Mouse (Mus musculus) hematopoietic stem cell, adult 5-6 weeks (primary cell): Measurements from ENCODE around the gene Gm44805. TPM values are rescaled to one million over a fixed set of nuclear protein-coding genes. Genes with fewer than 3 reads are reported as not detected.

Experiments used
- ATAC-seq, 2 experiments: fragments of 125-278 bp in 1 of 2; replicated peaks in 1 of 2; 2 replicates each; pipeline ENCODE4 v1.8.0; 2016 to 2017; ENCODE audit warnings: inconsistent platforms in 2 of 2, mild to moderate bottlenecking in 2 of 2, moderate number of reproducible peaks in 2 of 2, low read depth in 1 of 2, moderate TSS enrichment in 1 of 2; ENCODE audit not compliant: low FRiP score in 2 of 2, poor library complexity in 2 of 2, severe bottlenecking in 2 of 2, insufficient read depth in 1 of 2, low TSS enrichment in 1 of 2
- total RNA-seq: library from RNA; stranded (forward); fragments of 172-1452, 232-1000 nt; gene quantifications from 2 replicates; pipeline ENCODE4 v1.2.3, GENCODE M21; 2017

Gene Gm44805
- total RNA-seq, 1 experiment from 2014 or later = not detected

GRCm38 (mm10) chr7:19622241-19622640 lies 59.0 kb downstream of the Gm44805 start:
- ATAC-seq = no peak

Other genes starting within 250 kb of the Gm44805 start
- 6.4 and 11.8 TPM in 2 replicates for gene Mark4, start 222.6 kb downstream of the Gm44805 start, total RNA-seq
- 2.2 and 3.8 TPM in 2 replicates for gene Exoc3l2, start 218.1 kb downstream of the Gm44805 start, total RNA-seq
- gene Bloc1s3, start 173.1 kb downstream of the Gm44805 start, total RNA-seq = 1.4 and 2.1 TPM in 2 replicates
- 24.2 and 30.8 TPM in 2 replicates for gene Trappc6a, start 173.0 kb downstream of the Gm44805 start, total RNA-seq
- 0.44 TPM in 1 of 2 replicates, not detected in the other for gene Nkpd1, start 163.6 kb downstream of the Gm44805 start, total RNA-seq
- gene Ppp1r37, start 118.3 kb downstream of the Gm44805 start, total RNA-seq = 12.2 and 16.3 TPM in 2 replicates
- gene Zfp296, start 104.1 kb downstream of the Gm44805 start, total RNA-seq = 5.3 and 5.9 TPM in 2 replicates
- 35.4 and 44.9 TPM in 2 replicates for gene Gemin7, start 103.8 kb downstream of the Gm44805 start, total RNA-seq
- 40.1 and 51.3 TPM in 2 replicates for gene Clasrp, start 76.9 kb downstream of the Gm44805 start, total RNA-seq
- 8.7 and 12.4 TPM in 2 replicates for gene Relb, start 52.0 kb downstream of the Gm44805 start, total RNA-seq
- gene Clptm1, start 16.4 kb downstream of the Gm44805 start, total RNA-seq = 21.4 and 26.4 TPM in 2 replicates
- gene Apoc2, start 3.5 kb downstream of the Gm44805 start, total RNA-seq = 6.1 TPM in 1 of 2 replicates, not detected in the other
- gene Apoc4, start 56 bp upstream of the Gm44805 start, total RNA-seq = not detected in 2 replicates
- not detected in 2 replicates for gene Apoc1, start 11.2 kb upstream of the Gm44805 start, total RNA-seq
- 167 and 314 TPM in 2 replicates for gene Apoe, start 17.8 kb upstream of the Gm44805 start, total RNA-seq
- gene Tomm40, start 34.0 kb upstream of the Gm44805 start, total RNA-seq = 24.6 and 29.0 TPM in 2 replicates
- 2.0 and 3.8 TPM in 2 replicates for gene Nectin2, start 69.1 kb upstream of the Gm44805 start, total RNA-seq
- gene Bcam, start 89.6 kb upstream of the Gm44805 start, total RNA-seq = 2.3 and 4.2 TPM in 2 replicates
- gene Cblc, start 115.4 kb upstream of the Gm44805 start, total RNA-seq = not detected in 2 replicates
- 3.0 and 5.3 TPM in 2 replicates for gene Bcl3, start 141.3 kb upstream of the Gm44805 start, total RNA-seq
- not detected in 2 replicates for gene Gm19345, start 170.6 kb upstream of the Gm44805 start, total RNA-seq
- gene Ceacam16, start 179.9 kb upstream of the Gm44805 start, total RNA-seq = 0.10 and 0.38 TPM in 2 replicates
- gene Ceacam19, start 206.5 kb upstream of the Gm44805 start, total RNA-seq = not detected in 2 replicates
- 11.1 and 13.4 TPM in 2 replicates for gene Pvr, start 239.7 kb upstream of the Gm44805 start, total RNA-seq